Mouse (Mus musculus) forebrain, embryonic 15.5 days (tissue): ENCODE measurements around the gene Ppp2r1a. TPM values are rescaled to one million over a fixed set of nuclear protein-coding genes. Genes with fewer than 3 reads are reported as not detected.

Experiments used
- ATAC-seq: fragments of 200-750 bp; cut with Nextera tagmentation; replicated peaks from 2 replicates; pipeline ENCODE4 v1.8.0; 2017; ENCODE audit warnings: mild to moderate bottlenecking, moderate TSS enrichment, moderate library complexity
- H3K27ac ChIP-seq: fragments of 300-500 bp; sonication (generic); replicated peaks from 2 replicates; pipeline ENCODE4 v1.5.1; 2015; ENCODE audit warnings: mild to moderate bottlenecking, inconsistent platforms
- H3K27me3 ChIP-seq: fragments of 300-500 bp; sonication (generic); 2 replicates; pipeline ENCODE4 v1.6.1; 2015; ENCODE audit warnings: inconsistent platforms
- H3K36me3 ChIP-seq: fragments of 300-500 bp; sonication (generic); 2 replicates; pipeline ENCODE4 v1.6.1; 2015; ENCODE audit warnings: mild to moderate bottlenecking, inconsistent platforms
- H3K4me1 ChIP-seq: fragments of 300-500 bp; sonication (generic); 2 replicates; pipeline ENCODE4 v1.6.1; 2015; ENCODE audit warnings: inconsistent platforms
- H3K4me2 ChIP-seq: fragments of 300-500 bp; sonication (generic); replicated peaks from 2 replicates; pipeline ENCODE4 v1.6.1; 2015; ENCODE audit warnings: mild to moderate bottlenecking, inconsistent platforms
- H3K4me3 ChIP-seq: fragments of 300-500 bp; sonication (generic); 2 replicates; pipeline ENCODE4 v1.5.1; 2015; ENCODE audit warnings: mild to moderate bottlenecking, inconsistent platforms
- H3K9ac ChIP-seq: fragments of 300-500 bp; sonication (generic); replicated peaks from 2 replicates; pipeline ENCODE4 v1.6.1; 2015; ENCODE audit warnings: mild to moderate bottlenecking, inconsistent platforms
- H3K9me3 ChIP-seq: fragments of 300-500 bp; sonication (generic); 2 replicates; pipeline ENCODE4 v1.6.1; 2016; ENCODE audit warnings: inconsistent platforms
- WGBS: fragments of 180-500 bp; shearing (Covaris S2); methylation state at CpG from one replicate; pipeline ENCODE4 v1.1.7; 2015; ENCODE audit warnings: mixed read lengths; 5-methylcytosine and 5-hydroxymethylcytosine counted together
- polyA plus RNA-seq: library from polyadenylated mRNA; unstranded; fragments of >200 nt; fragmentation: Nextera tagmentation; extraction: Ambion mirVana; gene quantifications from 2 replicates; pipeline ENCODE4 v1.2.1, GENCODE M21; 2015

Gene Ppp2r1a
- polyA plus RNA-seq, result 617 and 640 TPM in 2 replicates

- Histone ChIP-seq H3K36me3 (no peaks in the 10 kb centered on the region), H3K4me2 (peak within 1 kb of the TSS; percentile 65), H3K27ac (peak within 1 kb of the TSS; percentile 98), H3K9me3 (no peaks in the 10 kb centered on the region), H3K4me1 (peaks cover 37% of the 10 kb centered on the region), H3K9ac (peak within 1 kb of the TSS; percentile 81), H3K4me3 (peak within 1 kb of the TSS; percentile 74), H3K27me3 (no peaks in the 10 kb centered on the region)
- WGBS, result under 1% methylated on average over 69 of the region's 69 CpGs
- peak; percentile 98 for ATAC-seq
Observed at GRCm38 (mm10) chr17:20944985-20945891, at the start of gene Ppp2r1a. Gene Ppp2r1a, plus strand, starts transcription at chr17:20945311.

- Histone ChIP-seq H3K27me3 (no peaks in the 10 kb centered on the region), H3K4me2 (no peak within 1 kb of the TSS), H3K4me3 (no peak within 1 kb of the TSS), H3K27ac (no peak within 1 kb of the TSS), H3K4me1 (no peaks in the 10 kb centered on the region), H3K36me3 (no peaks in the 10 kb centered on the region), H3K9ac (no peak within 1 kb of the TSS), H3K9me3 (no peaks in the 10 kb centered on the region)
- WGBS, result 72% methylated on average over 2 of the region's 2 CpGs
- ATAC-seq, result no peak
Observed at GRCm38 (mm10) chr17:20904991-20905390, 40.1 kb upstream of the Ppp2r1a start, which contains the start of gene Vmn1r231. Gene Vmn1r231, minus strand, starts transcription at chr17:20905091.

GRCm38 (mm10) chr17:20919614-20920013, 25.5 kb upstream of the Ppp2r1a start, which contains the start of gene Vmn1r232:
Gene Vmn1r232, minus strand, starts transcription at chr17:20919714.
- no peak within 1 kb of the TSS for H3K4me2 ChIP-seq
- no peaks in the 10 kb centered on the region for H3K36me3 ChIP-seq
- H3K9me3 ChIP-seq, result no peaks in the 10 kb centered on the region
- no peaks in the 10 kb centered on the region for H3K4me1 ChIP-seq
- no peak within 1 kb of the TSS for H3K9ac ChIP-seq
- H3K27ac ChIP-seq, result no peak within 1 kb of the TSS
- no peak within 1 kb of the TSS for H3K4me3 ChIP-seq
- WGBS, result 57% methylated on average over 1 of the region's 1 CpGs
- no peak for ATAC-seq
- no peaks in the 10 kb centered on the region for H3K27me3 ChIP-seq

- 41% methylated on average over 3 of the region's 3 CpGs for WGBS
- Histone ChIP-seq H3K9ac (peak overlapping the region; percentile 56), H3K27ac (peak overlapping the region; percentile 93), H3K36me3 (no peaks in the 10 kb centered on the region), H3K4me3 (peak overlapping the region; percentile 74), H3K27me3 (no peaks in the 10 kb centered on the region), H3K9me3 (no peaks in the 10 kb centered on the region), H3K4me2 (peak overlapping the region; percentile 51), H3K4me1 (peaks cover 35% of the 10 kb centered on the region)
- peak; percentile 0; the same call in 1 of the 2 replicates for ATAC-seq
Observed at GRCm38 (mm10) chr17:20944226-20944625, 885 bp upstream of the Ppp2r1a start.

GRCm38 (mm10) chr17:20946026-20946565, 985 bp downstream of the Ppp2r1a start:
- peak overlapping the region; percentile 81 for H3K9ac ChIP-seq
- H3K4me3 ChIP-seq, result peak overlapping the region; percentile 74
- H3K27me3 ChIP-seq, result no peaks in the 10 kb centered on the region
- ATAC-seq, result no peak
- peak overlapping the region; percentile 98 for H3K27ac ChIP-seq
- H3K9me3 ChIP-seq, result no peaks in the 10 kb centered on the region
- H3K4me1 ChIP-seq, result peaks cover 37% of the 10 kb centered on the region
- H3K4me2 ChIP-seq, result peak overlapping the region; percentile 65
- WGBS, result under 1% methylated on average over 13 of the region's 13 CpGs
- no peaks in the 10 kb centered on the region for H3K36me3 ChIP-seq

- Histone ChIP-seq H3K4me1 (peaks cover 37% of the 10 kb centered on the region), H3K9ac (peak overlapping the region; percentile 81), H3K36me3 (peaks cover under 1% of the 10 kb centered on the region), H3K4me3 (peak overlapping the region; percentile 74), H3K9me3 (no peaks in the 10 kb centered on the region), H3K27me3 (no peaks in the 10 kb centered on the region), H3K27ac (no peak overlapping the region; the same call in 1 of the 2 replicates), H3K4me2 (peak overlapping the region; percentile 65)
- ATAC-seq, result no peak
Observed at GRCm38 (mm10) chr17:20946636-20947035, 1.5 kb downstream of the Ppp2r1a start.

GRCm38 (mm10) chr17:20960386-20960785, 15.3 kb downstream of the Ppp2r1a start:
- H3K36me3 ChIP-seq, result peaks cover 99% of the 10 kb centered on the region
- WGBS, result 96% methylated on average over 5 of the region's 5 CpGs
- no peak overlapping the region for H3K9ac ChIP-seq
- H3K4me1 ChIP-seq, result no peaks in the 10 kb centered on the region
- no peak overlapping the region for H3K4me2 ChIP-seq
- no peak overlapping the region for H3K27ac ChIP-seq
- no peaks in the 10 kb centered on the region for H3K9me3 ChIP-seq
- ATAC-seq, result no peak
- H3K27me3 ChIP-seq, result no peaks in the 10 kb centered on the region
- H3K4me3 ChIP-seq, result no peak overlapping the region

- H3K4me3 ChIP-seq, result no peak overlapping the region
- 89% methylated on average over 4 of the region's 4 CpGs for WGBS
- H3K4me1 ChIP-seq, result no peaks in the 10 kb centered on the region
- H3K27me3 ChIP-seq, result no peaks in the 10 kb centered on the region
- no peaks in the 10 kb centered on the region for H3K9me3 ChIP-seq
- ATAC-seq, result 0 out of 2 replicates have a peak, but pooled peaks have one; percentile 15
- no peak overlapping the region for H3K9ac ChIP-seq
- H3K27ac ChIP-seq, result no peak overlapping the region
- no peak overlapping the region for H3K4me2 ChIP-seq
- peaks cover 94% of the 10 kb centered on the region for H3K36me3 ChIP-seq
Observed at GRCm38 (mm10) chr17:20965421-20965820, 20.3 kb downstream of the Ppp2r1a start.

- no peaks in the 10 kb centered on the region for H3K4me1 ChIP-seq
- no peak overlapping the region for H3K27ac ChIP-seq
- H3K4me2 ChIP-seq, result no peak overlapping the region
- ATAC-seq, result no peak
- H3K9me3 ChIP-seq, result no peaks in the 10 kb centered on the region
- H3K27me3 ChIP-seq, result no peaks in the 10 kb centered on the region
- no peak overlapping the region for H3K4me3 ChIP-seq
- H3K9ac ChIP-seq, result no peak overlapping the region
- peaks cover 81% of the 10 kb centered on the region for H3K36me3 ChIP-seq
Observed at GRCm38 (mm10) chr17:20966681-20967080, 21.6 kb downstream of the Ppp2r1a start.

GRCm38 (mm10) chr17:20993716-20994115, 48.6 kb downstream of the Ppp2r1a start:
- Histone ChIP-seq H3K36me3 (no peaks in the 10 kb centered on the region), H3K4me2 (no peak overlapping the region), H3K4me1 (no peaks in the 10 kb centered on the region), H3K27ac (no peak overlapping the region), H3K9ac (no peak overlapping the region), H3K27me3 (no peaks in the 10 kb centered on the region), H3K4me3 (no peak overlapping the region), H3K9me3 (no peaks in the 10 kb centered on the region)
- 70% methylated on average over 2 of the region's 2 CpGs for WGBS
- ATAC-seq, result no peak

- ATAC-seq, result no peak
- H3K27me3 ChIP-seq, result 0 out of 2 replicates have a peak, but pooled peaks cover 3% of the 10 kb centered on the region
- H3K4me3 ChIP-seq, result no peak within 1 kb of the TSS
- no peak within 1 kb of the TSS for H3K9ac ChIP-seq
- H3K36me3 ChIP-seq, result no peaks in the 10 kb centered on the region
- no peaks in the 10 kb centered on the region for H3K4me1 ChIP-seq
- no peaks in the 10 kb centered on the region for H3K9me3 ChIP-seq
- H3K4me2 ChIP-seq, result no peak within 1 kb of the TSS
- no peak within 1 kb of the TSS for H3K27ac ChIP-seq
Observed at GRCm38 (mm10) chr17:20996364-20996763, 51.3 kb downstream of the Ppp2r1a start, which contains the start of gene Vmn1r233. Gene Vmn1r233, minus strand, starts transcription at chr17:20996464.
